Mouse (Mus musculus) hindbrain, embryonic 10.5 days (tissue): ENCODE data around the gene Ahsa1. TPM values are rescaled to one million over a fixed set of nuclear protein-coding genes. Genes with fewer than 3 reads are reported as not detected.

Experiments used
- DNase-seq: peaks from one replicate; pipeline ENCODE4 v3.0.0-alpha.2; 2017; ENCODE audit warnings: low spot score
- H3K27ac ChIP-seq: fragments of 300-500 bp; sonication (generic); 2 replicates; pipeline ENCODE4 v1.5.1; 2016; ENCODE audit warnings: mild to moderate bottlenecking, moderate library complexity
- H3K27me3 ChIP-seq: fragments of 300-500 bp; sonication (generic); 2 replicates; pipeline ENCODE4 v1.6.1; 2016; ENCODE audit warnings: mild to moderate bottlenecking; ENCODE audit not compliant: poor library complexity, insufficient read depth, severe bottlenecking
- H3K36me3 ChIP-seq: fragments of 300-500 bp; sonication (generic); 2 replicates; pipeline ENCODE4 v1.6.1; 2016; ENCODE audit warnings: mild to moderate bottlenecking, moderate library complexity
- H3K4me1 ChIP-seq: fragments of 300-500 bp; sonication (generic); replicated peaks from 2 replicates; pipeline ENCODE4 v1.6.1; 2016; ENCODE audit warnings: mild to moderate bottlenecking
- H3K4me3 ChIP-seq: fragments of 300-500 bp; sonication (generic); 2 replicates; pipeline ENCODE4 v1.5.1; 2016; ENCODE audit warnings: mild to moderate bottlenecking, moderate library complexity
- H3K9me3 ChIP-seq: fragments of 300-500 bp; sonication (generic); 2 replicates; pipeline ENCODE4 v1.6.1; 2016; ENCODE audit warnings: mild to moderate bottlenecking, moderate library complexity
- WGBS: fragments of 180-500 bp; shearing (Covaris S2); methylation state at CpG from one replicate; pipeline ENCODE4 v1.1.7; 2016; 5-methylcytosine and 5-hydroxymethylcytosine counted together
- polyA plus RNA-seq: library from polyadenylated mRNA; unstranded; fragments of >200 nt; fragmentation: Nextera tagmentation; extraction: Ambion mirVana; gene quantifications from 2 replicates; pipeline ENCODE4 v1.2.1, GENCODE M21; 2016

Ahsa1 gene
- polyA plus RNA-seq: 230 and 269 TPM in 2 replicates

DNA sequence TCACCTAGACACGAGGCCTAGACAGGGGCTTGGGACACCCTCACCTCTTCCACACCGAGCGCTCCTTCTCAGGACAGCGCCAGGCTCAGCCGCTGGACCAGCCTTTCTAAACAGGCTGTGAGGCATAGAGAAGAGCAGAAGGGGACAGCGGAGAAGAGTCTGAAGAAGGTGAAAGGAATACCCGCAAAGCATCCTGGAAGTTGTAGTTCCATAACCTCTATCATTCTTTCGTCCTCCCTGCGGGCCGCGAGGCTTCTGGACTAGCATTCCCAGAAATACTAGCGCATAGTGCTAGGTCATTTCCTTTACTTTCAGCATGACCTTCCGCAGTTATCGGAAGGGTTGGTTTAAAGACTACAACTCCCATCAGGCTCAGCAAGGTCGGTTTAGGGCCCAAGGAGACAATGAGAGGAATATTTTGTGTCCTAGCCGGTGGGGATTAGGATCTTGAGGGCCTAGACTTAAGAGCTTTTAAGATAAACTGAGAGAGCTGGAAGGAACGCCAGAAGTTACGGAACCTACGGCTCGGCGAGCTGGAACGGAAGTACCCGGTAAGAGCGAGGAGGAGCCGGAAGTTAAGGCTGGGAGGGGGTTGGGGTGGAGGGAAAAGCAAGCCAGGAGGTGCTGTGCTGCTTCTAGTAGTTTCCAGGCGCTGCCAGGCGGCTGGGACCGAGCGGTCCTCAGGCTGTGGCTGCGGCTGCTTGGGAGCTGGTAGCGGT is at the start of gene Ahsa1, which contains the start of gene Vipas39:
Ahsa1 (plus strand) TSS at position 372 of the 719 bp plus-strand sequence.
Vipas39 (minus strand) TSS at position 149 of the 719 bp plus-strand sequence.
- no peaks in the 10 kb centered on the region for H3K9me3 ChIP-seq
- H3K27ac ChIP-seq: peak within 1 kb of the TSS; percentile 97
- H3K36me3 ChIP-seq: peaks cover 63% of the 10 kb centered on the region
- peak; percentile 90 for DNase-seq
- under 1% methylated on average over 31 of the region's 31 CpGs for WGBS
- no peaks in the 10 kb centered on the region for H3K27me3 ChIP-seq
- peak within 1 kb of the TSS; percentile 81 for H3K4me3 ChIP-seq
- H3K4me1 ChIP-seq: peaks cover 29% of the 10 kb centered on the region

DNA sequence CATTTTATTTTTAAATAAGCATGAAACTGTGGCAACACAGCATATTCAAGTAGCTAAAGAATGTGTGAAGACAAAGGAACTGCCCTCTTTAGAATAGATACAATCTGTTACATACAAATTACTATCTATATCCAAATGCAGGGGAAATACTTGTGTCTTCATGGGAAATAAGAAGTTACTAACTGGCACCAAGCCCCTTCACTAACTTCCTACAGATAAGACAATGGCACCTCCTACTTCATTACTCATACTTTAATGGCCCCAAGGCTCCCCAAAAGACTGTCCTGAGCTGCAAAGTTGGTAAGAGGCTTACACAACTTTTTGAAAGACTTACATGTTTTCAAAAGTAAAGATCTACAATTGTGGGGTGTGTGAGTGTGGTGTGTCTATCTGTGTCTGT is 48.7 kb upstream of the Ahsa1 start:
- H3K9me3 ChIP-seq: no peaks in the 10 kb centered on the region
- no peaks in the 10 kb centered on the region for H3K36me3 ChIP-seq
- H3K4me3 ChIP-seq: no peak overlapping the region
- H3K4me1 ChIP-seq: no peaks in the 10 kb centered on the region
- H3K27ac ChIP-seq: no peak overlapping the region
- no peaks in the 10 kb centered on the region for H3K27me3 ChIP-seq
- no peak for DNase-seq

DNA sequence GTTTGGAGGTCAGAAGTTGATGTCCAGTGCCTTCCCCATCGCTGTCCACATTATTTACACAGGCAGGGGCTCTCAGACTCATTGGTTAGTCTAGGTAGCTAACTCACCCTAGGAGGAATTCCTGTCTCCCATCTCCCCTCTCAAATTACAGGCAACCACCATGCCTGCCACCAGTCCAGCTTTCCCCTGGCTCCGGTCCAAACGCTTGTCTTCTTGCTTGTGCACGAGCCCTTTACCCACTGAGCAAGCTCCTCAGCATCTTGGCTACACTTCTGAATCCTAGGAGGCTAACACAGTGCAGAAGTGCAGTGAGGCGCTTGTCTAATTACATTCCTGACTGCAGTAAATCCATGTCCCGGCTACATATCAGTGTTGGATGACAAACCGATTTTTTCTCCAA is 46.9 kb upstream of the Ahsa1 start:
- 84% methylated on average over 7 of the region's 7 CpGs for WGBS
- H3K4me1 ChIP-seq: no peaks in the 10 kb centered on the region
- H3K9me3 ChIP-seq: no peaks in the 10 kb centered on the region
- DNase-seq: no peak
- no peak overlapping the region for H3K4me3 ChIP-seq
- no peaks in the 10 kb centered on the region for H3K36me3 ChIP-seq
- no peak overlapping the region for H3K27ac ChIP-seq
- no peaks in the 10 kb centered on the region for H3K27me3 ChIP-seq

DNA sequence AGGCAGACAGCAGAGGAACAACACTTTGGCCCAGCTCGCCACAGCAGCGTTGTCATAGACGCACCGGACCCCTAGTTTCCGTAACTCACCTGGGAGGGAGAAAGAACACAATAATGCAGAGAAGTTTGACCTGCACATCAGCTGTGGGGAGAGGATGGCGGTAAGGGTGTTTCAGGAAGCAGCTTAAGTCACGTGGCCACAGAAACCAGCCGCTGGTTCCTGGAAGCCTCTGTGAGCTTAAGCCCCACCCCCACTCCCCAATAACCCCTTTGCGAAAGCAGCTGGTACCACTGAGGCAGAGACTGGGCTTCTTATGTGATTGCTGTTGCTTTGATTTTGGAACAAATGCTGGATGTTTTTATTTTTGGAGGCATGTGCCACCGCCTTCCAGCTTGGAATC is 41.3 kb upstream of the Ahsa1 start:
- Histone ChIP-seq H3K9me3 (no peaks in the 10 kb centered on the region), H3K27ac (no peak overlapping the region), H3K4me3 (no peak overlapping the region), H3K4me1 (no peaks in the 10 kb centered on the region), H3K36me3 (no peaks in the 10 kb centered on the region), H3K27me3 (no peaks in the 10 kb centered on the region)
- no peak for DNase-seq
- WGBS: 76% methylated on average over 10 of the region's 10 CpGs

DNA sequence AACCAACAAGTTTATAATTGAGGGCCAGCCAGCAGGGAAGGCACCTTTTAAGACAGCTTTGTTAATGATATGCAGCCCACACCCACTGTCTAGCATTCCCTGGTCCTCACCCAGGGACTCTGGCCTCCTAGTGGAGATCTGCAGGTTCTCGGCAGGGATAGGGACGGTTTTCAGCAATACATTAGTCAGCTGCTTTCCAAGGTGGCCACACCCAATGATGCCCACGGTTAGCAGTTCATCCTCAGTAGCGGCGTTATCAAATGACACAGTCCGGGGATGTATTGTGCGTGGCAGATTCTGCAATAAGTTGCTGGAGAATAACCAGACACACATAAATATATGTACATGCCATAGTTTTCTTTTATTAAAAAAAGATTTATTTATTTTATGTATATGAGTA is 39.5 kb upstream of the Ahsa1 start:
- H3K4me3 ChIP-seq: no peak overlapping the region
- no peaks in the 10 kb centered on the region for H3K27me3 ChIP-seq
- no peaks in the 10 kb centered on the region for H3K36me3 ChIP-seq
- H3K27ac ChIP-seq: no peak overlapping the region
- H3K4me1 ChIP-seq: no peaks in the 10 kb centered on the region
- DNase-seq: no peak
- no peaks in the 10 kb centered on the region for H3K9me3 ChIP-seq
- WGBS: 76% methylated on average over 7 of the region's 7 CpGs

DNA sequence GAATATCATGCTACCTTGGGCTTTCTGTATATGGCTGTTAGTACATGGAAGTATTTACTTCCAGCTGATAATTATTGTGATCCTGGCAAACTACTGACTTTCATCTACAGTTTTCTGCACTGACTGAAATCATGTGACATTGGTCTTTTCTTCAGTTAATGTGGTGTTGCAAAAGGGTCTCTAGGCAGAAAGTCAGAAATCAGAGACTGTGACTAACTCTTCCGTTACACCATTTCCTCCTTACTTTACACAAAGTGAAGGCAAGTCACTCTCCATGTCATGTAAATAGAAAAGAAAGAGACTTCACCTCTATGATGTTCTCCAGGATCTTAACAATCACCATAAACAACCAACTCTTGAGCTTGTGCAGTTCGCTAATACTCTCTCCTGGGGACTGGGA is 36.6 kb upstream of the Ahsa1 start:
- H3K27me3 ChIP-seq: no peaks in the 10 kb centered on the region
- H3K36me3 ChIP-seq: no peaks in the 10 kb centered on the region
- 90% methylated on average over 2 of the region's 2 CpGs for WGBS
- no peak overlapping the region for H3K27ac ChIP-seq
- H3K4me3 ChIP-seq: no peak overlapping the region
- H3K9me3 ChIP-seq: no peaks in the 10 kb centered on the region
- no peaks in the 10 kb centered on the region for H3K4me1 ChIP-seq
- no peak for DNase-seq

DNA sequence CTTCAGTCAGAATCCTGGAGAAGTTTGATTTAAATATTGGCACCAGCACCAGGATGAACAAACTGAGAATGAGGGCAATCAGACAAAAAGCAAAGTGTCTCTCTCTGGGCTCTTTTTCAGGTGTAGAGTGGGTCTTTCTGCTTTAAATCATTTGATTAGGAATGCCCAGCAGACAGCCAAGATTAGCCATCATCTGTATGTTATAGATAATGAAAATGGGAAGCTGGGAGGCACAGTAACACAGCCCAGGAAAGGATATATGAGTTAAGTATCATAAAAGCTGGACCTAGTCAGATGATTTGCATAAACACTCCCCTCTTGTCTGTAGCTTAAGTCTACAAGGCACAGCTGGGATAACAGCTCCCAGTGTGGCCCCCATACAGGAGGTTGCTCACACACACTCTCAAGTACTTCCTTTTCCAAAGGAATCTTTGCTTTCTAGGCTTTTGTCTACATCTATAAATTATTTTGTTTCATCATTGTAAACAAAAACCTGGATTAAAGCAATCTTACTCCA is 35.8 kb upstream of the Ahsa1 start:
- Histone ChIP-seq H3K27me3 (no peaks in the 10 kb centered on the region), H3K4me3 (no peak overlapping the region), H3K4me1 (no peaks in the 10 kb centered on the region), H3K27ac (no peak overlapping the region), H3K9me3 (no peaks in the 10 kb centered on the region), H3K36me3 (no peaks in the 10 kb centered on the region)
- DNase-seq: no peak

DNA sequence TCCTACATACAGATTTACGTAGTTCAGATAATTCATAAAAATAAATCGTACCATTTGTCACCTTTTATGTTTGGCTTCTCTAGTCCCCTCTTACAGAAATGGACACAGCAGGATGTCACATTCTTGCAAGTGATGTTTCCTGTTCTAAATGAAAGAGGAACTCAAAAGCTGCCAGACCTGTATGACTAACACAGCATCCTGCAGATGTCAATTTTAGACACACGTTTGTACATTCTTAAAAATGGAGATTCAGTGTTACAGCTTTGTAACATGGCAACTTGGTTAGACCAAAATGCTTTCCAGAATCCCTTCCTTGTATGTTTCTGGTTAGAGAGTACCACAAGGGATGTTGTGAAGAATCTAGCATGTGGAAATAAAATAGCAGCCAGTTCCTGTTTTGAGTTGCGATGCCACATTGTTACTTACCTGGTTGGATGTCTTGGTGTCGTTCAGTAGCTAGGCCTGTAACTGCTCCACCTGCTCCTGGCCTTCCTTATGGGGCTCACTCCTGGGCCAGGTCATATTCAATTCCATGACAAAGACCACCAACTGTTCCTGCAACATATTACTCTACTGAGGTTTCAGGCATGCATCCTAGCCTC is 29.3 kb upstream of the Ahsa1 start:
- Histone ChIP-seq H3K4me1 (no peaks in the 10 kb centered on the region), H3K27ac (no peak overlapping the region), H3K9me3 (no peaks in the 10 kb centered on the region), H3K4me3 (no peak overlapping the region), H3K27me3 (no peaks in the 10 kb centered on the region), H3K36me3 (peaks cover 49% of the 10 kb centered on the region)
- 87% methylated on average over 5 of the region's 5 CpGs for WGBS
- DNase-seq: no peak

DNA sequence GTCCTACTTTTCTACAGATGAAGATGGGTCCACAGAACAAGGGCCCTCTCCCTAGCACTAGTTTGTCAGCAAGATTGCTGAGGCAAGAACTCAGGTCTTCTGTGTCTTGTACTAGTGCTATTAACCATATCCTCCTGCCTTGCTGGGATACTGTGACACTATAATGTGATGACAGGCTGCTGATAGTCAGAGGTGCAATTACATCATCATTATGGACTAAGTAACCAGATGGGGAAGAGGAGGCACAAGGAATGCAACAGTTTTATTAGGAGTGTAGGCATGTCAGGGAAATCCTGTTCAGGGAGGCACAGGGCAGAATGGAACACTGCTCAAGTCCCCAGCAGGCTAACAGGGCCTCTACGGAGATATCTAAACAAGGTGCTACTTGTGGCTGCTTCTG is 27.6 kb upstream of the Ahsa1 start, which contains the start of gene Noxred1:
Noxred1 (minus strand) TSS at position 101 of the 400 bp plus-strand sequence.
- 97% methylated on average over 1 of the region's 1 CpGs for WGBS
- no peaks in the 10 kb centered on the region for H3K4me1 ChIP-seq
- H3K9me3 ChIP-seq: no peaks in the 10 kb centered on the region
- no peak for DNase-seq
- H3K36me3 ChIP-seq: peaks cover 62% of the 10 kb centered on the region
- H3K27me3 ChIP-seq: no peaks in the 10 kb centered on the region
- H3K27ac ChIP-seq: no peak within 1 kb of the TSS
- no peak within 1 kb of the TSS for H3K4me3 ChIP-seq

DNA sequence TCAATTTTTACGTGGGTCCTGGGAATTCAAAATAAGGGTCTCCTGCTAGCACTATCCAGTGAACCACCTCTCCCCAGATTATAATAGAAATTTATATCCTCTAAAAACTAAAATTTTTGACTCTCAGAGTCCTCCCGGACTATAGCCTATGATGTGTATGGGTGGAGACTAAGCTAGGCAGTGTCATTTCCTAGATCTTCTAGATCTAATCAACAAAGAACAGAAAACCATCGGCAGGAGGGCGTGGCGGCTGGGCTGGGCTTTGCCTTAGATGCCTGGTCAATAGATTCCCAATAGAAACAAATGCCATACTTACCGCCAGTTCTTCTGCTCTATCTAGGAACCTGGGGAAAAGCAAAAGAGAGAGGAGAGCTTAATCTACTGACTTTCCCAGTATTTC is 16.1 kb upstream of the Ahsa1 start:
- no peak for DNase-seq
- Histone ChIP-seq H3K9me3 (no peaks in the 10 kb centered on the region), H3K4me3 (no peak overlapping the region), H3K27ac (no peak overlapping the region), H3K27me3 (no peaks in the 10 kb centered on the region), H3K36me3 (peaks cover 92% of the 10 kb centered on the region), H3K4me1 (no peaks in the 10 kb centered on the region)
- WGBS: 90% methylated on average over 6 of the region's 6 CpGs

DNA sequence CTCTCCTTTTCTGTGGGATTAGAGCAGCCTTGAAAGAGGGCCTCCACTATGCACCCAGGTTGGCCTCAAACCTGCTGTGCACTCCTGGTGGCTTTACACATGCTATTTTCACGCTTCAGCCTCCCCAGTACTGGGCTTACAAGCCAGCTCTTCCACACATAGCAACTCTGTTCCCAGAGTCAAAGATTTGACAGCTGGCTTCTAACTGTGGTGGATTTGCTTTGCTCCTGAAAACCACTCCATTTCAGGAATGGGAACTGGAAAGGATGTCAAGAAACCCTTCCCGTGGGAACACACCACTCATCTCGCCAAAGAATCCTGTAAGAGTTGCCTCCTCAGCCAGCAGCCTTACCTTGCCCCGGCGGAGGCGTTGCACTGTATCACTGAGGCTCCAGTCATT is 12.4 kb upstream of the Ahsa1 start:
- no peaks in the 10 kb centered on the region for H3K27me3 ChIP-seq
- H3K4me1 ChIP-seq: no peaks in the 10 kb centered on the region
- no peaks in the 10 kb centered on the region for H3K9me3 ChIP-seq
- H3K36me3 ChIP-seq: peaks cover 97% of the 10 kb centered on the region
- DNase-seq: no peak
- H3K27ac ChIP-seq: no peak overlapping the region
- 94% methylated on average over 6 of the region's 6 CpGs for WGBS
- H3K4me3 ChIP-seq: no peak overlapping the region

DNA sequence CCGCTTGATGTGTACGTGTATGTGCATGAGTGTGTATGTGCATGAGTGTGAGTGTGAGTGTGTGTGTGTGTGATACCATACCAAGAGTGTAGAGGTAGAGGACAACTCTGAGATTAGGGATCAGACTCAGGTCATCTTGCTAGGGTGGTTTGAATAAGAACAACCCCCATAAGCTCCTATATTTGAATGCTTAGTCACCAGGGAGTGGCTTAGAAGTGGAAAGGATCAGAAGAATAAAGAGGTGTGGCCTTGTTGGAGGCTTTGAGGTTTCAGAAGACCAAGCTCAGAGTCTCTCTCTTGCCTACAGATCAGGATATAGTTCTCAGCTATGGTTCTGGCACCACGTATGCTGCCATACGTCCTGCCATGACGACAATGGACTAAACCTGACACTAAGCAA is 9.7 kb upstream of the Ahsa1 start:
- no peaks in the 10 kb centered on the region for H3K4me1 ChIP-seq
- no peak for DNase-seq
- H3K4me3 ChIP-seq: no peak overlapping the region
- no peak overlapping the region for H3K27ac ChIP-seq
- H3K27me3 ChIP-seq: no peaks in the 10 kb centered on the region
- H3K36me3 ChIP-seq: peaks cover 97% of the 10 kb centered on the region
- WGBS: 92% methylated on average over 5 of the region's 5 CpGs
- H3K9me3 ChIP-seq: no peaks in the 10 kb centered on the region

DNA sequence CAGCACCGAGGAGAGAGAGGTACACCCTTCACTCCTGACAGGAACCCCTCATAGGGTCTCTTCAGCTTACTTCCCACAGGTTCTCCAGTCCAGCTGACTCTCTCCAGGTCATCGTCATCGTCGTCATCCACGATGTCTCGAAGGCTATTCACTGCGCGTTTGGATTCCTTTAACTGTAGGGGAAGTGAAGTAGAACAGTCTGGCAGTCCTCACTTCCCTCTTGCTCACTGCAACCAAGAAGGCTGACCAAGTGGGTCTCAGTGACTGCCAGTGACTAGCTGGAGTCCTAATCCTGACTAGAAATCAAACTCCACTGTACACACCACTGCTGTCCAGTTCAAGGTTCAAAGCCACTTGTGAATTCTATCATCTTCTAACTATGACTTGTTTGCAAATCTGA is 5.7 kb upstream of the Ahsa1 start:
- Histone ChIP-seq H3K9me3 (no peaks in the 10 kb centered on the region), H3K27ac (no peak overlapping the region), H3K36me3 (peaks cover 85% of the 10 kb centered on the region), H3K4me3 (no peak overlapping the region), H3K4me1 (peaks cover 10% of the 10 kb centered on the region), H3K27me3 (no peaks in the 10 kb centered on the region)
- no peak for DNase-seq
- WGBS: 97% methylated on average over 8 of the region's 8 CpGs
